Mouse (Mus musculus): ENCODE results near the gene Zscan10.
A peak's percentile ranks its signal among the peaks of the same experiment; 100 is the strongest.

Zscan10 gene

DNA sequence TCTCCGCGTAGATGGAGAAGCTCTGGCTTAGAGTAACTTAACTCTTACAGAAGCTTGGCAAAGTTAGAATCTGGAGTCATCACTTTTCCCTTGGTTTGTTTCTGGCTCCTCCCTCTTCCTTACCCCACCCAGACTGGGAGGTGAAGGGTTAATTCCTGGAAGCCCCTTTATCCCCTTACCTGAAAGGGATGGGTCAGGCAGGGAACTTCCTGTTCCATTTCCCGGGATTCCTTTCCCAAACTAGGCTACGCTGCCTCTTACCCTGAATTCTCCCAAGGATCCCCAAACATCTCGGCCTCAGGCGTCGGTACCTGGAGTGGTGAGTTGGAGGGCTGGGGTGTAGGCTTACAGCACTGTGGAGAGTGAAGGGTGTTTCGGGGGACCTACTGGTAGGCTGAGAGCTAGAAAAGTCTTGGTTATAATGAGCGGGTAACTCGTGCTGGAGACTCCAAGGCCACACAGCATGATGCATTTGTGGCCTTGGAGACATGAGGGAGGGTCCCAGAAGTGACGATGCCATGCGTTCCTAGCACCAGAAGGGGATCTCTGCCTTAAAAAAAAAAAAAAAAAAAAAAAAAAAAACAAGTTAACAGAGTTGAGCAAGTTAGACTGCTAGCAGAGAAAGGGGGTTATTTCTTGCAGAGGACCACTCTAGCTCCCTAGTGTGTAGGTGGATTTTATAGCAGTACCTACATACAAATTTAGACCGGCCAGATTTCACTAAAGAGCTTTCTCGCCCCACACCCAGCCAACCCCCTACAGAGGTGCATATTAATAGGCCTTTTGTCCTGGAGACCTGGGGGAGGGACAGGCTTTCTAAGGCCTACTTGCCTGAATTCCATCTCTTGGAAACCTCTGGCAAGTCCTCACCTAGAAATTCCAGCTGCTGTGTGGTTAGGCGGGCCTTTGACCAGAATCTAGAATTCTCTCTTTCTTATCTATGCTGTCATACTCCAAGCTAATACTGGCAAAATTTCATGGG is at the start of gene Zscan10:
Gene Zscan10 (plus strand): TSS at position 216 of the 982 bp plus-strand sequence.
- DNase-seq: no peak

DNA sequence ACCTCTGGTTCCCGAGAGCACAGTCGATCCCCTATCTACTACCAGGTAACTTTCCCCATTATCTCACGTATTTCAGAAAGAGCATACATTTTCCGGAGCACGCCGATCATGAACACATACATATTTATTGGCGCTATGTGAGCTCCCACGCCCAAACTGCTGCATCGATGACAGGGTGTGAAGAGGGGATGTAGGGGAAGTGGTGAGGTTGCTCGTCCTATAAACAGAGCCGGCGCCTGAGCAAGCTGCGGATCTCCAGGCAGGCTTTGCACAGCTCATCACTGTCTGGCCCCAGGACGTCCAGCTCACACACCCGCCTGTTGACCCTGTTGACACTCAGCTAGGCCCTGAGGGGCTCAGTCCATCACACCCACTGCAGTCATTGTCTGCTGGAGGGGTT is 49.8 kb upstream of the Zscan10 start:
- peak; percentile 24 for DNase-seq

GRCm38 (mm10) chr17:23551416-23551815 is 49.2 kb upstream of the Zscan10 start:
- DNase-seq: no peak

GRCm38 (mm10) chr17:23551963-23552362 is 48.7 kb upstream of the Zscan10 start:
- no peak for DNase-seq

DNA sequence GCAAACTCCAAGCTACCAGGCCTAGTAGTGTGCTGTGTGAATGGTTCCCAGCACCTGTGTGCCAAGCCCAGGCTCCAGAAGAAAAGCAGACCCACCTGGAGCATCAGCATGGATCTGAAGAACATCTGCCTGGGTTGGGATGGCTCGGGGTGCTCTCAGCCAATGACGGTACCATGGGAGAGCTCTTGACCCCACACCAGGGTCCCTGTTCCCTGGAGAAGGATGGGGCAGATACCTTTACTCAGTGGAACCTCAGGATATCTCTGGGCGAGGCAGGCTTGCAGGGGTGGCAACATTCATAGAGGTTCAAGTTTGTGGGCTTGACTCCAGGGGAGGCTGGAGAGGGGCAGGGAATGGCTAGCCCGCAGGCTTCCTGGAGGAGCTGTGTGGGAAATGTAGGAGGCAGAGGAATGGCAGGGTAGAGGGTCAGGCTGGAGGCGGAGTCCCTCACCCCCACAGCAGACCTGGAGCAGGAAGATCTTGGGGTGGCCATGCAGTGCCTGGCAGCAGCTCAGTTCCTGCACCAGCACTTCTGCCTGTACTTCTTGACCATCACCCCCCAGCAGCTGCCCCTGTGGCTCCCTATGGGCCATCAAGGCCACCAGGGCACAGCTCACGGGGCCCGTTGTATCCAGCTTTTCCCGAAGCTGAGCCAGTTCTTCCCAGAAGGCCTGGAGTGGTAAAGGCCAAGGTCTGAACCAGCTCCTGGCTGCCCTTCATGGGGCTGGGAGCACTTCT is 47.6 kb upstream of the Zscan10 start:
- DNase-seq: no peak

- DNase-seq: no peak
These were observed 47.0 kb upstream of the Zscan10 start for GRCm38 (mm10) chr17:23553634-23554120.

GRCm38 (mm10) chr17:23554321-23554720 is 46.3 kb upstream of the Zscan10 start:
- DNase-seq: no peak

GRCm38 (mm10) chr17:23555243-23555916 is 45.3 kb upstream of the Zscan10 start:
- no peak for DNase-seq

DNA sequence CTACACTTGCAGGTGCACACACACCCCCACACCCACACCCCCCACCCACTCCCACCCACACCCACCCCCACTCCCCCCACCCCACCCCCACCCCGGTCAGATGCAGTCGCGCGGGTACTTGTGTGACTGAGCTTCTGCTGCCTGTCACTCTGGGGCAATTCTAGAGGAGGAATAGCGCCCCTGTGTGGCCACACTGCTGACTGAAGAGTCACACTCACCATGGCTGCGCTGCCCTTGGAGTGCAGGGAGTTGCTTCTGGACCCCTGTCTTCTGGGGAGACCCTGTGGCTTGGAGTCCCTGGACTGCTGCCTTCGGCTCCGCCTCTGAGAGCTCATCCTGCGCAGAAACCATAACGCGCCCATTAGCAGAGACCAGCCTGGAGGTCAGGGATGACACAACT is 40.9 kb upstream of the Zscan10 start:
- DNase-seq: peak; percentile 78

GRCm38 (mm10) chr17:23563595-23564367 is 36.9 kb upstream of the Zscan10 start, which contains the start of gene Zfp213:
TSS of gene Zfp213 (minus strand) at chr17:23564238.
- DNase-seq: peak; percentile 96

DNA sequence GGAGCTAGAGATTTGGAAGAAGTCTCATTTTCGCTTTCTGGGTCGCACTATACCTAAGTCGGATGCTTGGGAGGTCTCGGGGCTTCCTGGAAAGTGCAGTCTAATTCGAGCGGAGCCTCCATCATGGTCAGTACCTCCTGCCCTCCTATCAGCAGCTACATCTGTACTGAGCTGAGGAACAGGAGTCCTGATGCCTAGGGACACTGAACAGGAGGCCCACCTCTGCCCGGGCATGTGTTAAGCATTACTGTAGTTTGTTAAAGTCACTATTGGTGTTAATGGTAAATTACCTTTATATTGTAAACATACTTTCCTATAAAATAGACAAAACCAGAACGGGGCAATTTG is 36.3 kb upstream of the Zscan10 start:
- DNase-seq: no peak

- no peak for DNase-seq
These were observed 33.9 kb upstream of the Zscan10 start for GRCm38 (mm10) chr17:23566787-23567186.

DNA sequence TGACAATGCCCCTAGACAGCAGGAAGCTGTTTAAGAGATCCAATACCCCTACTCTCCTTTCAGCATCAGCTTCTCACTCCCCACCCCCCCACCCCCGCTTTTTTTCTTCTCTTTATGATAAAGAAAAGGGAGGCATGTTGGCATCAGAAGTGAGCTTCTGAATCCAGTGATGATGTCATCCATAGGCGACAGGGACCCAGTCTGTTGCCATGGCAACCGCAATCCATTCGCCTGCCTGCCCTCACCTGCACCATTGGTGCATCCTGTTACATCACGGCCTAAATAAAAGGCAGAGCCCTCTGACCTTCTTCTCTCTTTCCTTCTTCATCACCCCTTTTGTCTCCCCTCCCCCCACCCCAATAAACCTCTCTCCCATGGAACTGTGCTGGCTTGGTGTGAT is 32.3 kb upstream of the Zscan10 start:
- no peak for DNase-seq

- DNase-seq: peak; percentile 72
These were observed 30.6 kb upstream of the Zscan10 start for GRCm38 (mm10) chr17:23570017-23570416.

GRCm38 (mm10) chr17:23571084-23571483 is 29.6 kb upstream of the Zscan10 start:
- no peak for DNase-seq

- DNase-seq: no peak
These were observed 28.6 kb upstream of the Zscan10 start for GRCm38 (mm10) chr17:23572059-23572458.

- no peak for DNase-seq
These were observed 26.5 kb upstream of the Zscan10 start for GRCm38 (mm10) chr17:23574130-23574529.

GRCm38 (mm10) chr17:23575951-23576552 is 24.6 kb upstream of the Zscan10 start:
- DNase-seq: no peak

DNA sequence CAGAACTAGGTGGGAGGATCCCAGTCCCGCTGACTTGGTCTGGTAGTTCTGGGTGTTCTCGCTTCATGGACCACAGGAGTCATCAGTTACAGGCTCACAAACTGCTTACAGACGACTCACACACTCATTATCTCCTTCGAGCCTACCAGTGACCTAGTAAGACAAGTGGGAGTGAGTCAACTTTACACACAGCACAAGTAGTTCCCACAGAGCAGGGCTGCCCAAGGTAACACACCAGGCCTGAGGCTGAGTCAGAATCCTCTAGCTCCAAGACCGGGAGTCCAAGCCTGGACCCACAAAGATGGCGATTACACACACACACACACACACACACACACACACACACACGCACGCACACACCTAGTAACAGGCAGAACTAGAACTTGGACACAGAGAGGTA is 15.9 kb upstream of the Zscan10 start:
- DNase-seq: no peak

DNA sequence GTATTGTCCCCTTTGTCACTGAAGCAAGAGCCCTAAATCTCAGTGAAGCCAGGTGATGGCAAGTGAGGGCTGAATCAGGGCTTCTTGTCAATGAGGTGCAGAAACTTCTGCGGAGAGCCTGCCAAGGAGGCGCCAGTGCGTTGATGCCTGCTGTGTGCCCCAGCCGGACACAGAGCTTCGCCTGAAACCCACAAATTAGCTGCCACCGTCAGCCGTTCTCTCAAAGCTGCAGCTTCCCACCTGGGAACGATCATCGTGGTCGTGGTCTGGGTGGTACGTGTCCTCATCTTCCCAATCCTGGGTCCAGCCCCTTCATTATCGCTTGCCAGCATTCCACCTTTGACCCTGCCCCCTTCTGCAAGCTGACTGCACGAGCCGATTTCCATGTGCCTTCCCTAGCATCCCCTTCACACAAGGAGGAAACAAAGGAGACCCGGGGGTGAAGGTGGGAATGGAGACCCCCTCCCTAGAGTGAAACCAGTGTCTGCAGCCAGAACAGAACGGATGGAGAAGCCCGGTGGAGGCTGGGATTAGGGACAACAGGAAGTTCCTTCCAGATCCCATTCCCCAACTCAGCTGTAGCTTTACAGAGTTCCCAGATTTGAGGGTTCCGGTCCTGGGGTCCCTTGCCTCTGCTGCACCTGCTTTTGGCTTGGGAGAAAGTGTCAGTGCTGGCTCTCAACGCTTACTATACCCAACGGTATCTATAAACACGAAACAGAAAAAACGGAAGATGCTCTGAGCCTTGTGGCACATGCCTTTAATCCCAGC is 14.8 kb upstream of the Zscan10 start:
- peak; percentile 65 for DNase-seq

GRCm38 (mm10) chr17:23587253-23587652 is 13.4 kb upstream of the Zscan10 start:
- DNase-seq: no peak
